Mouse (Mus musculus): ENCODE results near the gene Ncoa1. TPM values are rescaled to one million over a fixed set of nuclear protein-coding genes. Genes with fewer than 3 reads are reported as not detected.

Gene Ncoa1
- polyA plus RNA-seq, 1 experiment from 2014 or later = 7.2 TPM

DNA sequence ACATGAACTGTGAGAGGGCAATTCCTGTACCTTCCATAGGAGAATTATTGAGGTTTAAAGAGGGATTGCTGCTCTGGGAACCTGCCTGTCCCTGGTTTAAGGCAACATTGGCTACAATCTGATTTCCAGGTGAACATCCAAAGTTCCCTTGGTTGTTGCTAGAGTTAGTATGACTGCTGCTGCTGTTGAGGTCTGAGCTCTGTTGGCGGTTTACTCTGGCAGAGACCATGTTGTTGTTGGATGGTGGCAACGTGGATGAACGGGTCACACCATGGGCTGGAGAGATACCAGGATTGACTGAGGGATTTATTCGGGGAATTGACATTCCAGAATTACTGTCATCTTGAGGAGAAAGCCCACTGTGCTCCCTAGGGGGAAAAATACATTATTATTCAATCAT is 181.1 kb downstream of the Ncoa1 start:
- WGBS = 89% methylated on average over 4 of the region's 4 CpGs

DNA sequence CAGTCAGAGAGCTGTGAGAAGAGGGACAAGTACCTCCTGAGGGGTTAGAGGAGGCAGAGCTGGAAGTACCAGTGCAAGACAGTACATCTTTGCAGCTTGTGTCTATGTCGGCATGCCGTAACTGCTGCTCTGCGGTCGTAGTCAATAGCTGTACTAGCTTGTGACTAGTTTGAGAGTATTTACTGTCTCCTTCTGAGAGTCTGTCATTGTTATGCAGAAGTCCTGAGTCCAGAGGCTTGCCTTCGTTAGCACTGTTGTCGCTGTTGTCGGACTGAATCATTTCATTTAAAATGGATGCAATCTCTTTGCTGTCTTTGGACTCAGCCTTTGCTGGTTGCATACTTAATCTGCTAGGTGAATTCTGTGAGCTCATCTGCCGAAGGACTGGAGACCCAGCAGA is 181.7 kb downstream of the Ncoa1 start:
- H3K27ac ChIP-seq (ENCODE audit: low read depth, low read length) = no peak overlapping the region
- no peaks in the 10 kb centered on the region for H3K9me3 ChIP-seq (ENCODE audit: control insufficient read depth, low read length)
- DNase-seq (ENCODE audit: low spot score) (no peak), ATAC-seq (ENCODE audit: low FRiP score) (no peak)
- no peaks in the 10 kb centered on the region for H3K36me3 ChIP-seq (ENCODE audit: control insufficient read depth, insufficient read depth, low read length)
- H3K9ac ChIP-seq (ENCODE audit: low read depth, low read length) = no peak overlapping the region
- H3K27me3 ChIP-seq (ENCODE audit: control insufficient read depth, insufficient read depth, low read length) = no peaks in the 10 kb centered on the region
- H3K4me1 ChIP-seq (replicated peaks; ENCODE audit: control insufficient read depth, insufficient read depth, low read length) = no peaks in the 10 kb centered on the region
- H3K4me3 ChIP-seq (ENCODE audit: low read depth, low read length) = no peak overlapping the region
- 80% methylated on average over 8 of the region's 8 CpGs for WGBS
- H3K4me2 ChIP-seq (replicated peaks; ENCODE audit: low read depth, low read length) = no peak overlapping the region

More for the DNA sequence above, 181.1 kb downstream of the Ncoa1 start:
- H3K4me2 ChIP-seq (replicated peaks; ENCODE audit: low read depth, low read length) = no peak overlapping the region
- no peaks in the 10 kb centered on the region for H3K4me1 ChIP-seq (replicated peaks; ENCODE audit: control insufficient read depth, insufficient read depth, low read length)
- no peaks in the 10 kb centered on the region for H3K27me3 ChIP-seq (ENCODE audit: control insufficient read depth, insufficient read depth, low read length)
- H3K9ac ChIP-seq (ENCODE audit: low read depth, low read length) = no peak overlapping the region
- ATAC-seq (ENCODE audit: low FRiP score) = no peak
- DNase-seq (ENCODE audit: low spot score) = no peak
- no peak overlapping the region for H3K4me3 ChIP-seq (ENCODE audit: low read depth, low read length)
- H3K9me3 ChIP-seq (ENCODE audit: control insufficient read depth, low read length) = no peaks in the 10 kb centered on the region
- H3K36me3 ChIP-seq (ENCODE audit: control insufficient read depth, insufficient read depth, low read length) = no peaks in the 10 kb centered on the region
- H3K27ac ChIP-seq (ENCODE audit: low read depth, low read length) = no peak overlapping the region

DNA sequence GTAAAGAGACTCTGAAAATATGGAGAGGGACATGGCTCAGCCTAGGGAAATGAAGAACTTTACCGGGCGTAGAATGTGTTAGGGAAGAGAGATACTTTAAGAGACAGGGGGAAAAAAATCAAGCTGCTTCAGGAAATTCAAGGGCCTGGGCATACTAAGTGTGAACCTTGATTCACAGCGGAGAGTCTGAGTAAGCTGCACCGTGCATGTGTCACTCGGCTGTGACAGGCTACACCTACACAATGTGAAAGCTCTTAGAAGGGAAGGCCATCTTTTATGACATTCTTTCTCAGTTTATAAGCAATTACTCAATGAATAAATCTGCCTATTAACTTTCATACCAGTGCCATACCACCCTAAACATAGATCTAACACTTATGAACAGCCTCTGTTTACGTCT is 183.2 kb downstream of the Ncoa1 start:
- H3K9me3 ChIP-seq (ENCODE audit: control insufficient read depth, low read length) = no peaks in the 10 kb centered on the region
- no peak overlapping the region for H3K4me3 ChIP-seq (ENCODE audit: low read depth, low read length)
- H3K4me2 ChIP-seq (replicated peaks; ENCODE audit: low read depth, low read length) = no peak overlapping the region
- no peak overlapping the region for H3K27ac ChIP-seq (ENCODE audit: low read depth, low read length)
- no peaks in the 10 kb centered on the region for H3K4me1 ChIP-seq (replicated peaks; ENCODE audit: control insufficient read depth, insufficient read depth, low read length)
- H3K27me3 ChIP-seq (ENCODE audit: control insufficient read depth, insufficient read depth, low read length) = no peaks in the 10 kb centered on the region
- ATAC-seq (ENCODE audit: low FRiP score) (no peak), DNase-seq (ENCODE audit: low spot score) (no peak)
- no peak overlapping the region for H3K9ac ChIP-seq (ENCODE audit: low read depth, low read length)
- H3K36me3 ChIP-seq (ENCODE audit: control insufficient read depth, insufficient read depth, low read length) = no peaks in the 10 kb centered on the region
- WGBS = 93% methylated on average over 6 of the region's 6 CpGs

DNA sequence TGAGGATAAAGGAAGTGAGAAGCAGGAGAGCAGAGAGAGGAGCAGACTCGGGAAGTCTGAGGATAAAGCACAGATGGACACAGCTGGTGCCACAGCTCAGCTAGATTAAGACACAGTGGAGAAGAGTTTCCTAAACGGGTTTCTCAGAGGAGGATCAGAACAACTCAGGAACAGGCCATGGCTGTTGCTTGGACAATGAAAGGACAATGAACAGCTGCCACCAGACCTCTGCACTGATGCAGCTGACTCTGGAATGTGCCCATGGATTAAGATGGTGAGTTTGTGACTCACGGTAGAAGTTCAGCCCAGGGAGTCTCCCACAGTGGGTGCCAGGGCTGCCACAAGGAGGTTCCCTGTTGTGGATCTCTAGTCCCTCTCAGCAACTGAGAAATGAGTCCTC is 191.8 kb downstream of the Ncoa1 start:
- no peak for ATAC-seq (ENCODE audit: low FRiP score)
- 44% methylated on average over 3 of the region's 3 CpGs for WGBS

DNA sequence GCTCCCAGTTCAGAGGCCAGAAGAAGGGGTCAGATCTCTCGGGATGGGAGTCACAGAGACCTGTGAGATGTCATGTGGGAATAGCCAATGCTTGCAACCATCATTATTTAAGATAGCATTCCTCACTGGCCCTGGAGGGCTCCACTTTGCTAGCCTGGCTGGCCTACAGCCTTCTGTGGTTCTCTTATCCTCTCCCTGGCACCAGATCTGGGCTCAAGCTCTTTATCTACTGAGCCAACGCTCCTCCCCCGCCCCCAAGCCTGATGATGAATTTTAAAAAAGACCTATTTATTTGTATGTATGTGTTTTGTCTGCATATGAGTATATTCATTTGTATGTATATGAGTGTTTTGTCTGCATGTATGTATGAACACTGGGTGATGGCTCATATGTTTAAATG is 197.1 kb downstream of the Ncoa1 start:
- ATAC-seq (ENCODE audit: low FRiP score) = no peak
- Histone ChIP-seq H3K27ac (ENCODE audit: low read depth, low read length) (no peak overlapping the region), H3K27me3 (ENCODE audit: control insufficient read depth, insufficient read depth, low read length) (no peaks in the 10 kb centered on the region), H3K9me3 (ENCODE audit: control insufficient read depth, low read length) (no peaks in the 10 kb centered on the region), H3K9ac (ENCODE audit: low read depth, low read length) (no peak overlapping the region), H3K36me3 (ENCODE audit: control insufficient read depth, insufficient read depth, low read length) (0 out of 2 replicates have a peak, but pooled peaks cover 2% of the 10 kb centered on the region), H3K4me2 (replicated peaks; ENCODE audit: low read depth, low read length) (no peak overlapping the region), H3K4me1 (replicated peaks; ENCODE audit: control insufficient read depth, insufficient read depth, low read length) (no peaks in the 10 kb centered on the region), H3K4me3 (ENCODE audit: low read depth, low read length) (no peak overlapping the region)
- 92% methylated on average over 3 of the region's 3 CpGs for WGBS
- DNase-seq (ENCODE audit: low spot score) = no peak

More for the DNA sequence above, 191.8 kb downstream of the Ncoa1 start:
- Histone ChIP-seq H3K36me3 (ENCODE audit: control insufficient read depth, insufficient read depth, low read length) (no peaks in the 10 kb centered on the region), H3K9ac (ENCODE audit: low read depth, low read length) (no peak overlapping the region), H3K27me3 (ENCODE audit: control insufficient read depth, insufficient read depth, low read length) (no peaks in the 10 kb centered on the region), H3K4me2 (replicated peaks; ENCODE audit: low read depth, low read length) (no peak overlapping the region), H3K4me3 (ENCODE audit: low read depth, low read length) (no peak overlapping the region), H3K27ac (ENCODE audit: low read depth, low read length) (no peak overlapping the region), H3K9me3 (ENCODE audit: control insufficient read depth, low read length) (no peaks in the 10 kb centered on the region), H3K4me1 (replicated peaks; ENCODE audit: control insufficient read depth, insufficient read depth, low read length) (no peaks in the 10 kb centered on the region)
- no peak for DNase-seq (ENCODE audit: low spot score)

DNA sequence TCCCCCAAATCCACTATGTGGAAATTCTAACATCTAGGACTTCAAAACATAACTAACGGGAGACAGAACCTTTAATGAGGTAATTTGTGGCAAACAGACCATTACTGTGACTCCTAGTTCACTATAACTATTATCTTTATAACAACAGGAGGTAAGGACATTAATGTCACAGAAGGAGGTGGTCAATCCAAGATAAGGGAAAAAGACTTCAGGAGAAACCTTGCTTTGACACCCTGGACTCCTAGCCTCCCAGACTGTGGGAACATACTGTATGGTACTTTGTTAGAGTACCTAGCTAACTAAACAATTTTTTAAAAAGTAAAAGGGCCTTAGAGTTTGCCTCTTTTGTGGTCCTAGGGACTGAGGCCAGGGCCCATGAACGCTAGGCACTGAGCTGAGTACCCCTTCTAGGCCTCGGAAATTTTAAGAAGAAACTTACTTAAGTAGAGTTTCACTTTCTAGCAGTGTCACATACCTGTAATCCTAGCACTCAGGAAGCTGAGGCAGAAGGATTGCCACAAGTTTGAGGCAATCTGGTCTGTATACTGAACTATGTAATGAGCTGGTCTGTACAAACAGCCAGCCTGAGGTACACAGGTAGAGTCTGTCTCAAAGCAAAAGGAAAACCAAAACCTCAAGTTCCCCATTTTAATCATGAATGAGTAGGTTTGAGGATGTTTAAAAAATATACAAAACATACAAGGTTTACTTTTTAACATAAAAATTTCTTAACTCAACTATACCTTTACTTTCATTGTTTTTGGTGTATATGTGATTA is 197.8 kb downstream of the Ncoa1 start:
- ATAC-seq (ENCODE audit: low FRiP score) (no peak), DNase-seq (ENCODE audit: low spot score) (no peak)
- H3K36me3 ChIP-seq (ENCODE audit: control insufficient read depth, insufficient read depth, low read length) = 0 out of 2 replicates have a peak, but pooled peaks cover 2% of the 10 kb centered on the region
- 89% methylated on average over 3 of the region's 3 CpGs for WGBS
- H3K27me3 ChIP-seq (ENCODE audit: control insufficient read depth, insufficient read depth, low read length) = no peaks in the 10 kb centered on the region
- no peaks in the 10 kb centered on the region for H3K4me1 ChIP-seq (replicated peaks; ENCODE audit: control insufficient read depth, insufficient read depth, low read length)
- H3K9ac ChIP-seq (ENCODE audit: low read depth, low read length) = no peak overlapping the region
- no peaks in the 10 kb centered on the region for H3K9me3 ChIP-seq (ENCODE audit: control insufficient read depth, low read length)
- no peak overlapping the region for H3K4me3 ChIP-seq (ENCODE audit: low read depth, low read length)
- H3K27ac ChIP-seq (ENCODE audit: low read depth, low read length) = no peak overlapping the region
- H3K4me2 ChIP-seq (replicated peaks; ENCODE audit: low read depth, low read length) = no peak overlapping the region

DNA sequence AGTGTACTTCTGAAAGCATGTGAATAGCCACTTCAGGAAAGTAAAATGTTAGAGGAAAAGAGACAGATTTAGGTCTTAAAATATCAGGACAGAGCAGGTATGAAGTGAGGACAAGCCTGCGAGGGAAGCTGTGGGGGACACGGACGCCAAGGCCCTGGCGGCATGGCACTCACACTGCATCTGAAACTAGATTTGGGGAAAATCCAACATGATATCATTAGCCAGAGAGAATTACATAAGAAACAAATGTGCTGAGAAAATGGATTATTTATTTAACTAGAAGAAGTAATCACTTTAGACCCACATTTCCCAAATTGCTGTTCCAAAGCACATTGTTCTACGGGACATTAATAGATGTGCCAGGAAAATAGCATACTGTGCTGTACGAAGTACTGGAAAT is 205.9 kb downstream of the Ncoa1 start:
- no peaks in the 10 kb centered on the region for H3K9me3 ChIP-seq (ENCODE audit: control insufficient read depth, low read length)
- ATAC-seq (ENCODE audit: low FRiP score) (no peak), DNase-seq (ENCODE audit: low spot score) (no peak)
- 97% methylated on average over 6 of the region's 6 CpGs for WGBS
- H3K36me3 ChIP-seq (ENCODE audit: control insufficient read depth, insufficient read depth, low read length) = peaks cover 5% of the 10 kb centered on the region; the same call in 1 of the 2 replicates
- H3K4me2 ChIP-seq (replicated peaks; ENCODE audit: low read depth, low read length) = no peak overlapping the region
- no peaks in the 10 kb centered on the region for H3K4me1 ChIP-seq (replicated peaks; ENCODE audit: control insufficient read depth, insufficient read depth, low read length)
- H3K9ac ChIP-seq (ENCODE audit: low read depth, low read length) = no peak overlapping the region
- no peak overlapping the region for H3K4me3 ChIP-seq (ENCODE audit: low read depth, low read length)
- H3K27ac ChIP-seq (ENCODE audit: low read depth, low read length) = no peak overlapping the region
- H3K27me3 ChIP-seq (ENCODE audit: control insufficient read depth, insufficient read depth, low read length) = no peaks in the 10 kb centered on the region

DNA sequence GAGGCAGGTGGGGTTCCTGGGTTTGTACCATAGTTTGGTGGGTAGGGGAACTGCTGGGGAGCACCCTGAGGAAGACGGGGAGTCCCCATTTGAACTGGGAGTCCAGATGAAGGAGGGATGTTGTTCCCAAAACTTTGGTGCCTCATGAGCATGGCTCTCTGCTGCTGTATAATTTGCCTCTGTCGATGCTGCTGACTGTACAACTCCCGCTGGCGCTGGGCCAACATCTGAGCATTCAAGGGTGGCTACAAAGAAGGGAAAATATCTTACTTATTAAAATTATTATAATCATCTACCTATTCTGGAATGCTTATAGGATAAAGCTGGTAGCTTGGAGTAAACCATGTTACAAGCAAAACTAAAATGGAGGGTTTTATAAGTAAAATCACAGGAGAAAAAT is 209.2 kb downstream of the Ncoa1 start:
- no peaks in the 10 kb centered on the region for H3K4me1 ChIP-seq (replicated peaks; ENCODE audit: control insufficient read depth, insufficient read depth, low read length)
- H3K4me2 ChIP-seq (replicated peaks; ENCODE audit: low read depth, low read length) = no peak overlapping the region
- DNase-seq (ENCODE audit: low spot score) (no peak), ATAC-seq (ENCODE audit: low FRiP score) (no peak)
- H3K9ac ChIP-seq (ENCODE audit: low read depth, low read length) = no peak overlapping the region
- no peaks in the 10 kb centered on the region for H3K27me3 ChIP-seq (ENCODE audit: control insufficient read depth, insufficient read depth, low read length)
- WGBS = 95% methylated on average over 4 of the region's 4 CpGs
- no peak overlapping the region for H3K27ac ChIP-seq (ENCODE audit: low read depth, low read length)
- H3K4me3 ChIP-seq (ENCODE audit: low read depth, low read length) = no peak overlapping the region
- no peaks in the 10 kb centered on the region for H3K9me3 ChIP-seq (ENCODE audit: control insufficient read depth, low read length)
- H3K36me3 ChIP-seq (ENCODE audit: control insufficient read depth, insufficient read depth, low read length) = peaks cover 3% of the 10 kb centered on the region; the same call in 1 of the 2 replicates
